Mouse (Mus musculus): ENCODE results near the gene Prss1. TPM values are rescaled to one million over a fixed set of nuclear protein-coding genes. Genes with fewer than 3 reads are reported as not detected.
A peak's percentile ranks its signal among the peaks of the same experiment; 100 is the strongest.
"Not testable (repeated sequence)": the region's sequence is repeated elsewhere in the genome, so short reads cannot be mapped to it uniquely, and the experiment has no call there.

The Prss1 gene
- 22.6 TPM in 1 of 2 replicates, not detected in the other for polyA plus RNA-seq (2012; rRNA removed)

- H3K36me3 ChIP-seq (ENCODE audit: control insufficient read depth, insufficient read depth, low read length); H3K4me3 ChIP-seq (ENCODE audit: low read depth, low read length): not testable (repeated sequence)
These were observed at the start of gene Prss1 for GRCm38 (mm10) chr6:41458632-41459031. Gene Prss1 (plus strand): TSS chr6:41458932.

GRCm38 (mm10) chr6:41442261-41442660 lies 16.5 kb upstream of the Prss1 start:
- WGBS = 77% methylated on average over 2 of the region's 2 CpGs
- not testable (repeated sequence) for H3K36me3 ChIP-seq (ENCODE audit: control insufficient read depth, insufficient read depth, low read length); H3K4me1 ChIP-seq (ENCODE audit: control insufficient read depth, insufficient read depth, insufficient read length, low read length); H3K27ac ChIP-seq (ENCODE audit: insufficient read depth, low read depth, low read length); H3K27me3 ChIP-seq (ENCODE audit: control insufficient read depth, insufficient read depth, low read length); H3K4me3 ChIP-seq (ENCODE audit: low read depth, low read length)

More at GRCm38 (mm10) chr6:41458632-41459031, at the start of gene Prss1:
- H3K4me1 ChIP-seq (ENCODE audit: control insufficient read depth, insufficient read depth, insufficient read length, low read length); H3K27ac ChIP-seq (ENCODE audit: insufficient read depth, low read depth, low read length); H3K27me3 ChIP-seq (ENCODE audit: control insufficient read depth, insufficient read depth, low read length): not testable (repeated sequence)

GRCm38 (mm10) chr6:41446045-41446444 lies 12.7 kb upstream of the Prss1 start, which contains the start of gene Gm10334:
Gene Gm10334 (minus strand): TSS chr6:41446145.
- H3K27me3 ChIP-seq (ENCODE audit: control insufficient read depth, insufficient read depth, low read length); H3K27ac ChIP-seq (ENCODE audit: insufficient read depth, low read depth, low read length); H3K4me1 ChIP-seq (ENCODE audit: control insufficient read depth, insufficient read depth, insufficient read length, low read length); H3K4me3 ChIP-seq (ENCODE audit: low read depth, low read length); H3K36me3 ChIP-seq (ENCODE audit: control insufficient read depth, insufficient read depth, low read length): not testable (repeated sequence)

GRCm38 (mm10) chr6:41499374-41499773 lies 40.6 kb downstream of the Prss1 start:
- 80% methylated on average over 3 of the region's 3 CpGs for WGBS

GRCm38 (mm10) chr6:41504915-41505314 lies 46.2 kb downstream of the Prss1 start:
- Histone ChIP-seq H3K36me3 (ENCODE audit: control insufficient read depth, insufficient read depth, low read length) (no peaks in the 10 kb centered on the region), H3K4me1 (ENCODE audit: control insufficient read depth, insufficient read depth, insufficient read length, low read length) (no peaks in the 10 kb centered on the region), H3K27ac (ENCODE audit: insufficient read depth, low read depth, low read length) (no peak overlapping the region), H3K27me3 (ENCODE audit: control insufficient read depth, insufficient read depth, low read length) (no peaks in the 10 kb centered on the region), H3K4me3 (ENCODE audit: low read depth, low read length) (no peak overlapping the region)
- 68% methylated on average over 2 of the region's 2 CpGs for WGBS
- TF ChIP-seq POLR2A (IDR thresholded peaks at IDR 0.05; ENCODE audit: low read depth, low read length) = no peak
- no peak for TF ChIP-seq CTCF (IDR thresholded peaks at IDR 0.05; ENCODE audit: extremely low read depth, insufficient read length, insufficient replicate concordance, low read depth, low read length)

More at GRCm38 (mm10) chr6:41499374-41499773, 40.6 kb downstream of the Prss1 start:
- no peaks in the 10 kb centered on the region for H3K27me3 ChIP-seq (ENCODE audit: control insufficient read depth, insufficient read depth, low read length)
- no peak for TF ChIP-seq POLR2A (IDR thresholded peaks at IDR 0.05; ENCODE audit: low read depth, low read length)
- TF ChIP-seq CTCF (IDR thresholded peaks at IDR 0.05; ENCODE audit: extremely low read depth, insufficient read length, insufficient replicate concordance, low read depth, low read length) = no peak
- no peaks in the 10 kb centered on the region for H3K36me3 ChIP-seq (ENCODE audit: control insufficient read depth, insufficient read depth, low read length)
- H3K27ac ChIP-seq (ENCODE audit: insufficient read depth, low read depth, low read length) = no peak overlapping the region
- no peak overlapping the region for H3K4me3 ChIP-seq (ENCODE audit: low read depth, low read length)
- no peaks in the 10 kb centered on the region for H3K4me1 ChIP-seq (ENCODE audit: control insufficient read depth, insufficient read depth, insufficient read length, low read length)

GRCm38 (mm10) chr6:41505323-41505722 lies 46.6 kb downstream of the Prss1 start:
- WGBS = 51% methylated on average over 6 of the region's 6 CpGs
- H3K27me3 ChIP-seq (ENCODE audit: control insufficient read depth, insufficient read depth, low read length) = no peaks in the 10 kb centered on the region
- no peak overlapping the region for H3K27ac ChIP-seq (ENCODE audit: insufficient read depth, low read depth, low read length)
- no peaks in the 10 kb centered on the region for H3K36me3 ChIP-seq (ENCODE audit: control insufficient read depth, insufficient read depth, low read length)
- H3K4me1 ChIP-seq (ENCODE audit: control insufficient read depth, insufficient read depth, insufficient read length, low read length) = no peaks in the 10 kb centered on the region
- no peak overlapping the region for H3K4me3 ChIP-seq (ENCODE audit: low read depth, low read length)
- no peak for TF ChIP-seq POLR2A (IDR thresholded peaks at IDR 0.05; ENCODE audit: low read depth, low read length)
- TF ChIP-seq CTCF (IDR thresholded peaks at IDR 0.05; ENCODE audit: extremely low read depth, insufficient read length, insufficient replicate concordance, low read depth, low read length) = peak; percentile 12; the same call in 1 of the 2 replicates

Other genes with a start within 250 kb of the Prss1 start
- 50.1 and 29,533 TPM in 2 replicates for gene Try4, start 156.7 kb upstream of the Prss1 start, polyA plus RNA-seq (2012; rRNA removed)
- gene Try5, start 142.1 kb upstream of the Prss1 start, polyA plus RNA-seq (2012; rRNA removed) = 14.8 and 8,245 TPM in 2 replicates
- 0.87 and 412 TPM in 2 replicates for gene Try10, start 104.8 kb upstream of the Prss1 start, polyA plus RNA-seq (2012; rRNA removed)
- gene Prss3, start 81.3 kb upstream of the Prss1 start, polyA plus RNA-seq (2012; rRNA removed) = 1.3 and 663 TPM in 2 replicates
- 0.48 and 166 TPM in 2 replicates for gene Gm5771, start 66.6 kb upstream of the Prss1 start, polyA plus RNA-seq (2012; rRNA removed)
- gene Gm10334, start 12.8 kb upstream of the Prss1 start, polyA plus RNA-seq (2012; rRNA removed) = 63.3 TPM in 1 of 2 replicates, not detected in the other
- 73.6 and 36,591 TPM in 2 replicates for gene Prss2, start 62.9 kb downstream of the Prss1 start, polyA plus RNA-seq (2012; rRNA removed)
- gene Ephb6, start 146.6 kb downstream of the Prss1 start, polyA plus RNA-seq (2012; rRNA removed) = 1.6 and 2.1 TPM in 2 replicates
- 0.08 and 15.9 TPM in 2 replicates for gene Trpv6, start 177.5 kb downstream of the Prss1 start, polyA plus RNA-seq (2012; rRNA removed)
- gene Trpv5, start 221.8 kb downstream of the Prss1 start, polyA plus RNA-seq (2012; rRNA removed) = not detected in 2 replicates
- gene Llcfc1, start 225.5 kb downstream of the Prss1 start, polyA plus RNA-seq (2012; rRNA removed) = not detected in 2 replicates
- gene Kel, start 245.4 kb downstream of the Prss1 start, polyA plus RNA-seq (2012; rRNA removed) = 0.10 TPM in 1 of 2 replicates, not detected in the other

All from small intestine, adult 2 months (tissue).